Mouse (Mus musculus): Measurements from ENCODE around the gene Atp7a. TPM values are rescaled to one million over a fixed set of nuclear protein-coding genes. Genes with fewer than 3 reads are reported as not detected.
A peak's percentile ranks its signal among the peaks of the same experiment; 100 is the strongest.
"Not testable (repeated sequence)": the region's sequence is repeated elsewhere in the genome, so short reads cannot be mapped to it uniquely, and the experiment has no call there.

Gene Atp7a
- 30.0 and 31.6 TPM in 2 replicates for total RNA-seq (2021)
- long read RNA-seq, experiment 1, partial matches to known transcripts: 1 of 1 reads
- long read RNA-seq, experiment 1, other reads (novel, unspliced or antisense): 0 of 1 reads
- long read RNA-seq, experiment 2, full-length matches to known transcripts: 1 of 3 reads
- long read RNA-seq, experiment 2, partial matches to known transcripts: 2 of 3 reads
- long read RNA-seq, experiment 2, other reads (novel, unspliced or antisense): 0 of 3 reads

GRCm38 (mm10) chrX:106026418-106027342 lies at the start of gene Atp7a:
Gene Atp7a, plus strand, starts transcription at chrX:106027276.
- DNase-seq: peak; percentile 94

DNA sequence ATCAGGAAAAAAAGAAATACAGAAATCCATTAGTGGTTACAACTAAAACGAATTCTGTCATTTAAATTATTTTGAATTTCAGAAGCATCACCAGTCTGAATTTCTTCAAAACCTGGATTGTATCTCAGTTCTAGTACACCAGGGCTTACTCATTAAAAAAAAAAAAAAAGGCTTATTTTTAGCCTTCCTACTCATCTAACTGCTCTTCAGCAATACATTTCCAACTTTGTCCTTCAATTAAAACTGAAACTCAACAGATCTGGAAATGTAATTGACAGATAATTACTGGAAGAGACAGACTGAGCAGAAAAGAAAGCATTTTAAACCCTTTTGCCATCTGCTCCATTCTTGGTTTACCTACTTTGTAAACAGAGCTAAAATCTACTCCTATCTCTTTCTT lies 25.5 kb upstream of the Atp7a start:
- DNase-seq: no peak

GRCm38 (mm10) chrX:106010762-106011161 lies 16.3 kb upstream of the Atp7a start:
- no peak for DNase-seq

DNA sequence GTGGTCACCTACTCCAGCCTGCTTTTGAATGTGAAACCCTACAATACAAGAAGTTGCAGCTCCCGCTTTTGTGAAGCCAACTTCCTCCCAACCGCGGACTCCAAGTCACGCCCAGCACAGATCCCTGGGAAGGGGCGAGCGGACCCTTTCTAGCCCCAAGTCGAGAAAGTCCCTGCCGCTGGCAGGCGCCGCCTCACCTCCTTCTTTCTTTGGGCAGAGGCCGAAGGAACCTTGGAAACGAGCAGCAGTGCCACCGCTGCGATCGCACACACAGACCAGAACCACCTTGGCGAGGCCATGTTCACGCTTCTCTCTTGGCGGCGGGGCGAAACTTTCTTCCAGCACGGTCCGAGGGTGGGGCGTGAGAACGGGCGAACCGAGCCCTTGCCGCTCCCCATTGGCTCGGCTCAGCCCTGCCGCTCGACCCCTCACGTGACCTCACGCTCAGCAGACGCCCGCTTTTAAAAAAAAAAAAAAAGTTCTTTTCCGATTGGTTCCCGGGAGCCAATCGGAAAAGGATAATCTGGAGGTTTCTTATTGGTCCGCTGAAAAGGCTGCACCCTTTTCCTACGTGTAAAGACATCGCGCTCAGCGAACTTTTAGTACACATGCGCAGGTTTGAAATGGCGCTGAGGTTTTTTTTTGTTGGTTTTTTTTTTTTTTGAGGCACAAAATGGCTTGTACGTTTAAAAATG lies 15.5 kb upstream of the Atp7a start, which contains the start of gene Magt1:
Gene Magt1, minus strand, starts transcription at position 442 of the 695 bp plus-strand sequence.
- peak; percentile 89 for DNase-seq

GRCm38 (mm10) chrX:106012559-106012958 lies 14.5 kb upstream of the Atp7a start:
- DNase-seq: no peak

DNA sequence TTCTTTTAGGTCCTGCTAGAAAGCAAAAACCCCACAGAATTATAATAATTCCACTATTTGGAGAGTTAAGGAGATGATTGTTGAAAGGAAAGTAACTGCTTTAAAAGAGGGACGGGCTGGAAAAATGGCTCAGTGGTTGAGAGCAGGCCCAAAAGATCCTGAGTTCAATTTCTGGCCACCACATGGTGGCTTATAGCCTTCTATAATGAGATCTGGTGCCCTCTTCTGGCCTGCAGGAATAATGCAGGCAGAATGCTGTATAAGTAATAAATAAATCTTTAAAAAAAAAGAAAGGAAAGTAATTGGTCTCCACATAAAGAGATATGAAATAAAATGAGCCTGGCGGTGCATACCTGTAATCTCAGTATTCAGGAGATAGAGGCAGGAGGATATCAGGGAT lies 13.9 kb upstream of the Atp7a start:
- DNase-seq: peak; percentile 55

- DNase-seq: not testable (repeated sequence)
Observed at GRCm38 (mm10) chrX:106014741-106015377, 12.2 kb upstream of the Atp7a start.

- peak; percentile 82 for DNase-seq
Observed at GRCm38 (mm10) chrX:106015571-106016322, 11.3 kb upstream of the Atp7a start, which contains the start of gene Cox7b. Gene Cox7b, plus strand, starts transcription at chrX:106015700.

DNA sequence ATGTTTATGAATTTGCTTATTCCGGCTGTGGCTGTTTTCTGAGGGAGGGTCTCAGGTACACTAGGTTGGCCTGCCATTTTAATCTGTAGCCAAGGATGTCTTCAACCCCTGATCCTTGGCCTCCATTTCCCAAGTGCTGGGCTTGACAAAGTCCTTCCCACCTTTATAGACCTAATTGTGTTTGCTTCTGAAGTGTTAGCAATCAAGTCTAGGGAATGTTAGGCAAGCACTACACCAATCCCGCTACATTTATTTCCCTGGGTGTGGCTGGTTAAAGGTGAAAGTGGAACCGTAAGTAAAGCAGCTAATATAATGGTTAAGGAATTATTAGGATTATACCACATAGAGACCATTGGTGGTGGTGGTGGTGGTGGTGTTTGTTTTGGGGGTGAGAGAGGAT lies 10.0 kb upstream of the Atp7a start:
- DNase-seq: no peak

- no peak for DNase-seq
Observed at GRCm38 (mm10) chrX:106017516-106017915, 9.6 kb upstream of the Atp7a start.

DNA sequence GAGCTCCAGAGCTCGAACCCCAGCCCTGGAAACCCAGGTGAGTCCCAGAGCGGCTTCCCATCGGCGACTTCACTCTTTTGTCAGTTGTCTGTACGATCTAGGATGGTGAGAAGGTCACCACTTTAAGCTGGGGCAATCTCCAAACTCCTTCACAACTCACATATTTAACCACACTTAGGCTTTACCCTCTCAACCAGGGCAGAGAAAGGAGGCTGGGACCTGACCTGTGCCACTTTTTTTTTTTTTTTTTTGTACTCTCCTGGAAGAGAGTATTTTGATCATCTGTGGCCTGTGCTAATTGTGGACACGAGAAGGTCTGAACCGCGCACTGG lies 233 bp downstream of the Atp7a start:
- no peak for DNase-seq

GRCm38 (mm10) chrX:106030176-106030575 lies 3.1 kb downstream of the Atp7a start:
- DNase-seq: no peak

DNA sequence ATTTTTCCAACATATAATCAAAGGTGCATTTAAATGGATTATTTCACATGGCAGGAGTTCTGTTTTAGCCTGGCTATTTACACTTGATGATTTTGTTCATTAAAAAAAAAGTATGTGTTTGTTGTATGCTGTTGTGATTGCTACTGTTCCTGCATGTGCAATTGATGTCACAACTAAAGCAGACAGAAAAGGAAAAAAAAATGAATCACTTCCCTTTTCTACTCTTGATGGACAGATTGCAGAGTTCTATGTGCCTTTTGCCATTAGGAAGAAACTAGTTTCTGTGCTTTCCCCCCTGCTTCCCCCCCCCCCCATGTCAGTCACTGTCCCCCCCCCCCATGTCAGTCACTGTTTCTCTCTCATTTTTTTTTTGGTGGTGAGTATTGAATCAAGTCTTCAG lies 4.0 kb downstream of the Atp7a start:
- no peak for DNase-seq

GRCm38 (mm10) chrX:106035727-106036126 lies 8.7 kb downstream of the Atp7a start:
- no peak for DNase-seq

DNA sequence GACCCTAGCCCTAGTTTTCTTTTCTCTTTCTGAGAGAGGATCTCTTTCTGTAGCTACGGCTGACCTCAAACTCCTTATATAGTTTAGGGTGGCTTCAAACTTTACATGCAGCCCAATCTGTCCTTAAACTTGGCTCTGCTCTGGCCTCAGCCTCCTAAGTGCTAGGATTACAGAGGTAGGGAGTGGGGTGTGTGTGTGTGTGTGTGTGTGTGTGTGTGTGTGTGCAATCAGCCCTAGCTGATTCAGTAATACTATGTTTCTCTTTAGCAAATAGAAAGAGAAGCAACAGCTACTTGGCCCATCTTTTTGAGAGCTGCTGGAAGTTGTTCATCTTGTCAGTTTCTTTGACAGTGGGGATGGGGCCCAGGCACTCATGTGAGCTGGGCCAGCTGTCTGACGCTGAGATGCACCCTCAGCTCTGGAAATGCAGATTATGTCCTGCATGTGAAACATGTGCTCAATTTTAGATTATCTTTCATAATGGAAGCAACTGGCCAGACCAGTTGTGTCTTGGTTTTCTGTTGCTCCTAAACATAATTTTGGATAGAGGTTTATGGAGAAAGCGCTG lies 10.2 kb downstream of the Atp7a start:
- no peak for DNase-seq

DNA sequence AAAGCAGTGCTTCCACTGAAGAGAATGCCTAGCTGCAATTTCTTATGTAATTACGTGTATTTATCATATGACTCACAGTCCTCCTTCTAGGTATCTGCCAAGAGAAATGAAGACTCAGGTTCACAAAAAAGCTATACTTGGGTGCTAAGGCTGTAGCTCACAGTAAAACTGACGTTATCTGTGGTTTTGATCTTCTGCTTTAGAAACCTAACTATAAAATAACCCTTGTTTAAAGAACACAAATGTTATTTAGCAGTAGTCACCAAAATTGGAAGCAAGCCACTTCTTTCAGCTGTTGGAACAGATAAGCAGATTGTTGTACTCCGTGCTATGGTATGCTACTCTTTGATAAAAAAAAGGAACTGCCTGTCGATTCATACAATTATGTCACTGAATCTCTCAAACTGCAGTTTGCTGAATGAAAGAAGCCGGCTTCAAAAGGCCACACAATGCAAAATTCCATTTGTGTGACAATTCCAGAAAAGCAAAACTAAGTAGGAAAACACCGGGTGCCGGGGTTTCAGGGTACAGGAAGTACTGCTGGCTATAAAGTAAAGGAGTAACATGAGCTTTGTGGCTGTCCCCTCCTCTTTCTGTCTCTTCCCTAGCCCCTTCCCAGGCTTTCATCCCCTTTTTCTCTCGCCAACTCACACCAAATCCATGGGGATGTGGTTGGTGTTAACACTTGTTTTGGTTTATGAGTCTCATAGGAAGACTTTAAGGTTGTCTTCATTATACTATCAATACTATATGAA lies 17.0 kb downstream of the Atp7a start:
- no peak for DNase-seq

DNA sequence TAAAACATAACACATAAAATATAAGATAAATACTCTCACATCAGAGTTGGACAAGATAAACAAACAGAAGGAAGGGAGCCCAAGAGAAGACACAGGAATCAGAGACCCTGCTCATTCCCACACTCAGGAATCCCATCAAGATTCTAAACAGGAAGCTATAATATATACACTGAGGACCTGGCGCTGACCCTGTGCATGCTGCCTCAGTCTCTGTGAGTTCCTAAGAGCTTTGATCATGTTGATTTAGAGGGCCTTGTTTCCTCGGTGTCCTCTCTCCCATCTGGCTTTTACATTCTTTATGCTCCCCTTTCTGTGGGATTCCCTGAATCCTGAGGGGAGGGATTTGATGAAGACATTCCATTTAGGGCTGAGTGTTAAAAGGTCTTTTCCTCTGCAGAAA lies 18.4 kb downstream of the Atp7a start:
- no peak for DNase-seq

GRCm38 (mm10) chrX:106045928-106046327 lies 18.9 kb downstream of the Atp7a start:
- no peak for DNase-seq

DNA sequence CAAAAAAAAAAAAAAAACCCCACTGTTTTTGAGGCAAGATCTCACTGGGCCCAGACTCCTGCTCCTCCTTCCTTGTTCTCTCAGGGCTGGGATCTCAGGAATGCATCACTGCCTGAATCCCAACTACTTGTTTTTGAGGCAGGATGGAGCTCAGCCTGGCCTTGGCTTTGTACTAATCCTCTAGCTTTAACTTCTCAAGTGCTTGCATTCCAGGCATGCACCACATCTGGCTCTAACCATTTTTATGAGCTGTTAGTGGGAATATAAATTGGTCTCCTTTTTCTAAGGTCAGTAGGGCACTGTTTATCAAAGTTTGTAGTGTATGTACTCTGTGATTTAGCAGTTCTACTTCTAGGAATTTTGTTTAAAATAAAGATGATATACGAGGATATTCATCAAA lies 21.1 kb downstream of the Atp7a start:
- DNase-seq: no peak

DNA sequence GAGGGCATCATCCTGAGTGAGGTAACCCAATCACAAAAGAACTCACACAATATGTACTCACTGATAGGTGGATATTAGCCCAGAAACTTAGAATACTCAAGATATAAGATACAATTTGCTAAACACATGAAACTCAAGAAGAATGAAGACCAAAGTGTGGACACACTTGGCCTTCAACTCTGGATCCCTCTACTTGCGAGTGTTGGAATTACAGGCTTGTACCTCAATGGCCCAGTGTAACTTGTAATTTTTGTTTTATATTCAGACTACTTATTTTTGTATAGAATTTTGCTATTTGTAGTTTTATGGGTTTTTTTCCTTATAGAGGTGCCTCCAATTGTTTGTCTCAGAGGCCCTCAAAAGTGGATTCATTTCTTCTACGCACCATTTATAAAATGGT lies 50.8 kb downstream of the Atp7a start:
- not testable (repeated sequence) for DNase-seq
